Mouse (Mus musculus) retina, postnatal 7 days (tissue): ENCODE data around the gene Bmpr2.

Experiments used
- DNase-seq: peaks from one replicate; pipeline ENCODE4 v3.0.0-alpha.2; 2012; ENCODE audit warnings: low read depth, low spot score

Gene Bmpr2

GRCm38 (mm10) chr1:59795336-59795735 lies 32.1 kb downstream of the Bmpr2 start:
- DNase-seq, result no peak

- no peak for DNase-seq
Measured at GRCm38 (mm10) chr1:59797865-59798264, 34.7 kb downstream of the Bmpr2 start.

GRCm38 (mm10) chr1:59804363-59804762 lies 41.2 kb downstream of the Bmpr2 start:
- DNase-seq, result no peak

GRCm38 (mm10) chr1:59809921-59810320 lies 46.7 kb downstream of the Bmpr2 start:
- DNase-seq, result no peak

- DNase-seq, result no peak
Measured at GRCm38 (mm10) chr1:59812782-59813181, 49.6 kb downstream of the Bmpr2 start.

GRCm38 (mm10) chr1:59825421-59825820 lies 62.2 kb downstream of the Bmpr2 start:
- no peak for DNase-seq

GRCm38 (mm10) chr1:59826583-59826982 lies 63.4 kb downstream of the Bmpr2 start:
- DNase-seq, result no peak

- no peak for DNase-seq
Measured at GRCm38 (mm10) chr1:59829410-59829809, 66.2 kb downstream of the Bmpr2 start.

- no peak for DNase-seq
Measured at GRCm38 (mm10) chr1:59830194-59830593, 67.0 kb downstream of the Bmpr2 start.

GRCm38 (mm10) chr1:59833723-59834122 lies 70.5 kb downstream of the Bmpr2 start:
- no peak for DNase-seq

GRCm38 (mm10) chr1:59848327-59848726 lies 85.1 kb downstream of the Bmpr2 start:
- DNase-seq, result no peak

- DNase-seq, result no peak
Measured at GRCm38 (mm10) chr1:59859046-59859445, 95.8 kb downstream of the Bmpr2 start.

- no peak for DNase-seq
Measured at GRCm38 (mm10) chr1:59862144-59862543, 98.9 kb downstream of the Bmpr2 start.

- DNase-seq, result no peak
Measured at GRCm38 (mm10) chr1:59868041-59868440, 104.8 kb downstream of the Bmpr2 start.

- no peak for DNase-seq
Measured at GRCm38 (mm10) chr1:59874023-59874422, 110.8 kb downstream of the Bmpr2 start.

GRCm38 (mm10) chr1:59878098-59878497 lies 114.9 kb downstream of the Bmpr2 start:
- no peak for DNase-seq

GRCm38 (mm10) chr1:59883349-59884134 lies 120.3 kb downstream of the Bmpr2 start:
- peak; percentile 50 for DNase-seq

GRCm38 (mm10) chr1:59886899-59887298 lies 123.7 kb downstream of the Bmpr2 start:
- DNase-seq, result no peak

- no peak for DNase-seq
Measured at GRCm38 (mm10) chr1:59888018-59888417, 124.8 kb downstream of the Bmpr2 start.

- no peak for DNase-seq
Measured at GRCm38 (mm10) chr1:59891185-59891584, 128.0 kb downstream of the Bmpr2 start.

GRCm38 (mm10) chr1:59892777-59893176 lies 129.6 kb downstream of the Bmpr2 start:
- DNase-seq, result no peak

- no peak for DNase-seq
Measured at GRCm38 (mm10) chr1:59894025-59894424, 130.8 kb downstream of the Bmpr2 start.

- no peak for DNase-seq
Measured at GRCm38 (mm10) chr1:59895456-59895855, 132.3 kb downstream of the Bmpr2 start.
